Mouse (Mus musculus): ENCODE measurements at regions not wholly inside any gene's neighbourhood (a gene's known extent, or its start where the extent isn't known, plus 50 kb on each side); places are given as distances from the start of the nearest gene placed in this dataset.

DNA sequence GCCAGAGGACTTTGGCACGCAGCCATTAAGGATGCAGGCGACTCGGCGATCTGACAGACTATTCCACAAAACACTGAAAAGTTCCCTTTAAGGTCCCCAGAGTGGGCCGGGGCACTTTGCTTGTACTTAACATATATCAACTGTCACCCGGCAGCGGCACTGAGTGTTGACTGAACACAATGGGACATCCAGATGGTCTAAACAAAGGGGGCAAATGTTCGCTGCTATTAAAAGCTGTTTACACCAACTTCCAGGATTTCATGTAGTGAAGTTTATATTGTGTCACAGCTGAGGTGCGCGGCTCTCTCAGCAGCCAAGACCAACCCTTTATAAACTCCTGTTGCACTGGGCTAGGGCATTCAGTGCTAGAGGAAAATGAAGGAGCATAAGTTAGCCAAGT is 157.6 kb downstream of the Zfp281 start:
- peak; percentile 51 to 77 for DNase-seq

DNA sequence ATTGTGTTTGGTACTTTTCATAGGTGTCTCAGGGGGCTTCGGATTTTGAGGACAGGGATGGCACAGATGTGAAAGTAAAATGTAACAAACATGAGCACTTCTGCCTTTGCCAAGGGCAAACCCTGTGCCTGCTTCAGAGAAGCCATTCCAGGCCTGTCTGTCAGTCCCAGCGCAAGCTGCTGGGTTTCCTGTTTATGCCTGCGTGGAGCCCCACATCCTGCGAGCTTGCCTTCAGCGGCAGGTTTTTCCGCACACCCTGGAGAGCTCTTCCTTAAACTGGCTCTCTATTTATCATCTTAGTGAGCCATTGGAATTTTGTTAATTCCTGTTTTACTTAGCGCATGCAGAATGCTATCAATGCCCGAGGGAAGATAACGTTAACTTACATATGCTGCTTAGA is 159.5 kb downstream of the Zfp281 start:
- DNase-seq = peak; percentile 49 to 86

DNA sequence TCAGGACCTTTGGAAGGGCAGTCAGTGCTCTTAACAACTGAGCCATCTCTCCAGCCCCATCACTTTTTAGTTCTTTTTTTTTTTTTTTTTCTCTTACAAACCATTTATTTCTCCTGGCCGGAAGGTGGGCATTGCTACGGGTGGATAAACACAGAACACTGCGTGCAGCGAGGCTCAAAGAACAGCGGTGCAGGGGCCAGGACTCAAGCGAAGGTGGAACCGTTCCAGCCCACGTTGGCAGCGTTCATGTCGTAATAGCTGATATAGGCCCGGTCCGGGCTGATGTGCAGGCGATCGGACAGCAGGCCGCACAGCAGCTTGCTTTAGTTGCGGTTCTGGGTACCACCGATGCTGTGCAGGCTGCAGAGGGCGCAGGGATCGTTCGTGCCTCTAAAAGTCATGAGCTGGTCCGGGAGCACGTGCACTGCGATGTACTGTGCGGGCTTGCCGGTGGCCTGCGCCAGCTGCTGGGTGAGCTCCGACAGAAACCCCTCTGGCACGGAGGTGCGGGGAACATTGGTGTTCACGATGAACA is 164.3 kb downstream of the Zfp281 start:
- DNase-seq = no peak

DNA sequence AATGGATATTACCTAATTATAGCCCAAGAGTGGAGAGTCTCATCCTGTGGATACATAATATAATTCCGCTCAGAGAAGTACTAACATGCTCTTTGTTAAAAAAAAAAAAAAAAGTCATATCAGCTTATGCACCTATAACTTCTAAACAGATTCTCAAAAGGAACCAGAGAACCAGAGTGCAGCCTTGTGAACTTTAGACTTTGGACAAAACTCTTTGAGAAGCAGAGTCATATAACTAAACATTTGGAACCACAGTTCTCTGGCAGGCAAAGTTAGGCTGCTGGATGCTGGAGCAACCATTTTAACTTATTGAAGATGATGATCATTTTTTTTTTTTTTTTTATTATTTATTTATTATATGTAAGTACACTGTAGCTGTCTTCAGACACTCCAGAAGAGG is 166.9 kb downstream of the Zfp281 start:
- no peak for DNase-seq

Data from lung, postnatal 4 days (tissue).